Mouse (Mus musculus): ENCODE measurements around the gene Dnajb13. TPM values are rescaled to one million over a fixed set of nuclear protein-coding genes. Genes with fewer than 3 reads are reported as not detected.

Gene Dnajb13
- 2.1 and 2.7 TPM in 2 replicates for polyA plus RNA-seq (2012; rRNA removed; ENCODE audit: low replicate concordance)

DNA sequence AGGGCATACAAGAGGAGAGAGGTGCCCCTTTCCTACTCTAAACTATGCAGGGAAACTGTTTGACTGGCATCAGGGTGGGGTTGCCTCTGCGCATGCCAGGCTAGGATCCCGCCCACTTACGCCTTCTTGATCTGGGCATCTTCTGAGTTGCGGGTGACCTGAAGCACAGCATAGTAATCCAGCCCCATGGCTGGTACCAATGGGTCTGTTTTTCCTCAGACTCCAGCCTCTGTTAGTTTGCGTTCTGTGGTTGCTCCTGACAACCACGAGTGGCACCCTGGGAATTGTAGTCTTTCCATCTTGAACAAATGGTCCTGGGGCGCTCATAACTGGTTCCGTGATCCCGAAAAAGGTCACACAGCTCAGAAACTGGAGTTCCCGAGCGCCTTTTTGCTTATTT, at the start of gene Dnajb13:
TSS of gene Dnajb13 (minus strand) at position 388 of the 400 bp plus-strand sequence.

DNA sequence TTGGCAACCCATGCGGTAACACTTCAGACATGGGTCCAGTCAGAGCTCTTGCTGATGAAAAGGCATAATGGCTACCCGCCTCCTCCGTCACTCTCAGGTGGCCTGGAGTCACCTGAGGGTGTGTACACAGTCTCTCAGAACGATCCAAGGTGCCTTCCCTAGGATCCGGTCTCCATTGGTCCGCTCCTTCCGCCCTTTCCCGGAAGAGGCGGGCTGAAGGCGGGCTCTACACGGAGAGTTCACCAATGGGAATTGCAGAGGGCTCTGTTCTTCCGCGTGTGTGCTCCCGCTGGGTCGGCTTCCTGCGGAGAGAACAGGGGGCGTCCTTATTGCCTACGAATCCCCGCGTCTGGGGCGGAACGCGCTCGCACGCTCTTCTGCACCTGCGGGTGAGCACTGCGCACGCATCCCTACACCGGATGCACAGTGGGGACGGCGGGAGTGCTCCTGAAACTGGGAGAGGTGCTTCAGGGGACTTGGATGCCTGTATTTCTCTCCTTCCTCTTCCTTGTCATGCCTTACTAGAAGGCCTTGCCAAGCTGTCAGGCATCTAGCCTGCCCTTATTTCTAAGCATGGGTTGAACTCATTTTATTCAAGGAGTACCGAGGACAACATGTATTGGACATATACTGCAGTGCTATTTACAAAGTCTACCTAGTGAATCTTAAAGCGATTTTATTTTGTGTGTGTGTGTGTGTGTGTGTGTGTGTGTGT, 22.2 kb upstream of the Dnajb13 start, which contains the start of gene Coa4:
TSS of gene Coa4 (plus strand) at position 268 of the 715 bp plus-strand sequence.

DNA sequence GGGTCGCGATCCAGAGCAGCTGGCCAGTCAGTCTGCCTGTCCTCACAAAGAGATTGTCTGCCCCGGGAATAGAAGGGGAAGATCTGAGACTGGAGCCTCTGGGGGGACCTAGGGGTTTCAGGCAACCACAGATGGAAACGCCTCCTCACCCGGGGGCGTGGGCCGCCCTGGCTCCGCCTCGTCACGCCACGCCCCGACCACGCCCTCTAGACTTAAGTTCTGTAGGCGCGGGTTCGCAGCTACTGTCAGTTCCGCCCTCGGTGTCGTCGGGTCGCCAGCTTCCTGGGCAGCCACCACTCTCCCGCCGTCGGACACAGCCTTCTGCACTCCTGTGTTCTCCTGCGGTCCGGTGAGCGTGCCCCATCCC, 21.7 kb downstream of the Dnajb13 start, which contains the start of gene Ucp2:
TSS of gene Ucp2 (plus strand) at position 221 of the 367 bp plus-strand sequence.

DNA sequence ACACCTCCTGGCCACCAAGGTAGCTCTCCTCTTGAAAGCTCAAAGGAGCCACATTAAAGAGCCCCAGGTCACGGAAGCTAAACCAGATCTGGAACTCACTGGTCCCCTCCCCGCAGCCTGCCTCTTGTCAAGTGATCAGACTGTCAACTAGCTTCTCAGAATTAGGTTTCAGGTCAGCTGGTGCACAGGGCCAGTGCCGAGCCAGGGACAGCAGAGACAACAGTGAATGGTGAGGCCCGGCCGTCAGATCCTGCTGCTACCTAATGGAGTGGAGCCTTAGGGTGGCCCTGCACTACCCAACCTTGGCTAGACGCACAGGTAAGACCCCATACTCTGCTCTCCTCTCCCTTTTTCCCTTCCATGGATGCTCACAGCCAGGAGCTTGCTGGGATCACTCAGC, 42.0 kb downstream of the Dnajb13 start, which contains the start of gene Ucp3:
TSS of gene Ucp3 (plus strand) at position 214 of the 400 bp plus-strand sequence.

Other genes starting within 250 kb of the Dnajb13 start
- gene P4ha3, start 229.4 kb downstream of the Dnajb13 start, polyA plus RNA-seq (2012; rRNA removed; ENCODE audit: low replicate concordance): 1.6 and 2.2 TPM in 2 replicates
- gene C2cd3, start 142.7 kb downstream of the Dnajb13 start, polyA plus RNA-seq (2012; rRNA removed; ENCODE audit: low replicate concordance): 21.6 and 24.5 TPM in 2 replicates
- gene Ppme1, start 142.7 kb downstream of the Dnajb13 start, polyA plus RNA-seq (2012; rRNA removed; ENCODE audit: low replicate concordance): 80.4 and 102 TPM in 2 replicates
- 41.0 and 47.5 TPM in 2 replicates for gene Ucp3, start 42.0 kb downstream of the Dnajb13 start, polyA plus RNA-seq (2012; rRNA removed; ENCODE audit: low replicate concordance)
- 394 and 879 TPM in 2 replicates for gene Ucp2, start 21.6 kb downstream of the Dnajb13 start, polyA plus RNA-seq (2012; rRNA removed; ENCODE audit: low replicate concordance)
- gene Coa4, start 22.1 kb upstream of the Dnajb13 start, polyA plus RNA-seq (2012; rRNA removed; ENCODE audit: low replicate concordance): 7.6 and 16.3 TPM in 2 replicates
- 21.0 and 35.9 TPM in 2 replicates for gene Rab6a, start 92.5 kb upstream of the Dnajb13 start, polyA plus RNA-seq (2012; rRNA removed; ENCODE audit: low replicate concordance)
- gene Mrpl48, start 93.3 kb upstream of the Dnajb13 start, polyA plus RNA-seq (2012; rRNA removed; ENCODE audit: low replicate concordance): 6.5 and 22.5 TPM in 2 replicates
- 81.6 and 86.0 TPM in 2 replicates for gene Plekhb1, start 147.5 kb upstream of the Dnajb13 start, polyA plus RNA-seq (2012; rRNA removed; ENCODE audit: low replicate concordance)
- 102 and 124 TPM in 2 replicates for gene Fam168a, start 191.7 kb upstream of the Dnajb13 start, polyA plus RNA-seq (2012; rRNA removed; ENCODE audit: low replicate concordance)

All from mammary gland, adult 2 months (tissue).